21 mouse cellular contexts compared by ENCODE assay signal in genomic region chr7:50193955-50194354, GRCm38 (mm10).
"Had no signal": no experiment of that assay in that cellular context is flagged by ENCODE, and none has a peak within 500 bp of the region (broad histone marks: within the 10 kb centered on the region; RNA-seq: fewer than 3 reads in every experiment).

No protein-coding gene starts in this region.

- ATAC-seq: hindbrain, embryonic 16.5 days; hindbrain, postnatal 0 days; inflammation-experienced regulatory T-cells, adult 6 months; intestine, embryonic 15.5 days; intestine, embryonic 16.5 days; intestine, postnatal 0 days had no signal

- DNase-seq: heart, postnatal 10 days; heart, postnatal 14 days; heart, postnatal 36 days; heart, postnatal 4 days; kidney, adult 11 months; kidney, adult 18-20 months; kidney, adult 2 months; kidney, adult 8-10 months; kidney, adult 9 months; kidney, postnatal 10 days; kidney, postnatal 14 days; kidney, postnatal 25 days; kidney, postnatal 36 days; kidney, postnatal 4 days; layer of hippocampus, adult 9-11 months had no signal
